Mouse (Mus musculus) mature B cell (primary cell): Measurements from ENCODE around the gene Olfr1226.
"Not testable (repeated sequence)": the region's sequence is repeated elsewhere in the genome, so short reads cannot be mapped to it uniquely, and the experiment has no call there.

Experiments used
- in situ Hi-C: fragments of 300-500 bp; cut with MboI; formaldehyde crosslinking; loops from 2 replicates; pipeline ENCODE4 v1.14.3; 2019

Gene Olfr1226

GRCm38 (mm10) chr2:89199948-89200347 is at the start of gene Olfr1226:
Gene Olfr1226, minus strand, starts transcription at chr2:89200048.
- in situ Hi-C loops: no loop called here

GRCm38 (mm10) chr2:89196325-89196982 is 3.4 kb downstream of the Olfr1226 start:
- in situ Hi-C loops: no loop called here

GRCm38 (mm10) chr2:89174569-89174968 is 25.3 kb downstream of the Olfr1226 start, which contains the start of gene Olfr1225:
Gene Olfr1225, minus strand, starts transcription at chr2:89174669.
- in situ Hi-C loops: no loop called here

GRCm38 (mm10) chr2:89164711-89165110 is 35.1 kb downstream of the Olfr1226 start:
- in situ Hi-C loops: not testable (repeated sequence)

GRCm38 (mm10) chr2:89163991-89164390 is 35.9 kb downstream of the Olfr1226 start, which contains the start of gene Olfr1224-ps1:
Gene Olfr1224-ps1, minus strand, starts transcription at chr2:89164091.
- in situ Hi-C loops: not testable (repeated sequence)

DNA sequence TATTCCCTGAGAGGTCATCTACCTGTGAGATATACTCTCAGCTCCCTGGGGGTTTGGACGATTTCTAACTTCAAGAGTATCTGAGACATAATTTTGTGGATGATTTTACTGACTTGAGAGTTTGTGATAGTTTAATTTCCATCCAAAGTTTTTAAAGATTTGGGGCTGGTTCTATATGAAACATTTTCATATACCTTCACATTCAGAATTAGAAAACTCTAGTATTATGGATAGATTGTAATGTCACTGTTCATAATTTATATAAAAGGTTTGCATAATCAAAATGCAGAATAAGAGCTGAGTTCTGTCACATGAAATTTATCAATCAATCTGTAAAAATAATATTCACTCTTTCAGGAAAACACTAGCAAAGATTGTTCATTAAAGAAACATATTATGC is 48.4 kb downstream of the Olfr1226 start, which contains the start of gene Olfr1223:
Gene Olfr1223, minus strand, starts transcription at position 101 of the 400 bp plus-strand sequence.
- in situ Hi-C loops: no loop called here
